Mouse (Mus musculus) stomach, embryonic 15.5 days (tissue): ENCODE data around the gene Heatr9. TPM values are rescaled to one million over a fixed set of nuclear protein-coding genes. Genes with fewer than 3 reads are reported as not detected.
"Not testable (repeated sequence)": the region's sequence is repeated elsewhere in the genome, so short reads cannot be mapped to it uniquely, and the experiment has no call there.

Experiments
- ATAC-seq: fragments of 200-750 bp; cut with Nextera tagmentation; 2 replicates; pipeline ENCODE4 v1.8.0; 2017; ENCODE audit warnings: low read depth, moderate number of reproducible peaks, moderate TSS enrichment; ENCODE audit not compliant: insufficient read depth, low FRiP score
- H3K27ac ChIP-seq: fragments of 300-500 bp; sonication (generic); 2 replicates; pipeline ENCODE4 v1.5.1; 2015; ENCODE audit warnings: mild to moderate bottlenecking, inconsistent platforms
- H3K27me3 ChIP-seq: fragments of 300-500 bp; sonication (generic); replicated peaks from 2 replicates; pipeline ENCODE4 v1.6.1; 2015; ENCODE audit warnings: inconsistent platforms
- H3K36me3 ChIP-seq: fragments of 300-500 bp; sonication (generic); 2 replicates; pipeline ENCODE4 v1.6.1; 2015; ENCODE audit warnings: inconsistent platforms
- H3K4me1 ChIP-seq: fragments of 300-500 bp; sonication (generic); 2 replicates; pipeline ENCODE4 v1.6.1; 2015; ENCODE audit warnings: inconsistent platforms
- H3K4me2 ChIP-seq: fragments of 300-500 bp; sonication (generic); 2 replicates; pipeline ENCODE4 v1.6.1; 2015; ENCODE audit warnings: mild to moderate bottlenecking, inconsistent platforms
- H3K4me3 ChIP-seq: fragments of 300-500 bp; sonication (generic); replicated peaks from 2 replicates; pipeline ENCODE4 v1.5.1; 2015; ENCODE audit warnings: inconsistent platforms
- H3K9ac ChIP-seq: fragments of 300-500 bp; sonication (generic); 2 replicates; pipeline ENCODE4 v1.6.1; 2015; ENCODE audit warnings: inconsistent platforms
- H3K9me3 ChIP-seq: fragments of 300-500 bp; sonication (generic); 2 replicates; pipeline ENCODE4 v1.6.1; 2016; ENCODE audit warnings: inconsistent platforms
- WGBS: fragments of 180-500 bp; shearing (Covaris S2); methylation state at CpG from one replicate; pipeline ENCODE4 v1.1.7; 2015; 5-methylcytosine and 5-hydroxymethylcytosine counted together
- polyA plus RNA-seq: library from polyadenylated mRNA; unstranded; fragments of >200 nt; fragmentation: Nextera tagmentation; extraction: Ambion mirVana; gene quantifications from 2 replicates; pipeline ENCODE4 v1.2.1, GENCODE M21; 2015

Gene Heatr9
- polyA plus RNA-seq, 1 experiment from 2014 or later = not detected

- H3K27ac ChIP-seq = no peak overlapping the region
- no peak for ATAC-seq
- H3K36me3 ChIP-seq = no peaks in the 10 kb centered on the region
- no peaks in the 10 kb centered on the region for H3K9me3 ChIP-seq
- no peak overlapping the region for H3K4me2 ChIP-seq
- H3K27me3 ChIP-seq = no peaks in the 10 kb centered on the region
- H3K4me1 ChIP-seq = no peaks in the 10 kb centered on the region
- H3K4me3 ChIP-seq = no peak overlapping the region
- WGBS = 65% methylated on average over 5 of the region's 5 CpGs
- no peak overlapping the region for H3K9ac ChIP-seq
Observed at GRCm38 (mm10) chr11:83551668-83552067, 29.7 kb upstream of the Heatr9 start.

DNA sequence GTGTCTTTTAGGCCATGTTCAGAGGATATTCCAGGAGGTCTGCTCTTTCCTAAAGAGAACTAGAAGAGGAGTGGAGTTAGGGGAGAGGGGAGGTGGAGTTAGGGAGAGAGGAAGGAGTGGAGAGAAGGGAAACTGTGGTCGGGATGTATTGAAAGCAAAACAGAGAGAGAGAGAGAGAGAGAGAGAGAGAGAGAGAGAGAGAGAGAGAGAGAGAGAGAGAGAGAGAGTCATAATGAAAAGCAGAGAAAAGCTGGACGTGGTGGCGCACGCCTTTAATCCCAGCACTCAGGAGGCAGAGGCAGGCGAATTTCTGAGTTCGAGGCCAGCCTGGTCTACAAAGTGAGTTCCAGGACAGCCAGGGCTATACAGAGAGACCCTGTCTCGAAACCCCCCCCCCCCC lies 29.1 kb upstream of the Heatr9 start:
- H3K9ac ChIP-seq, H3K4me1 ChIP-seq, H3K9me3 ChIP-seq, ATAC-seq, H3K4me2 ChIP-seq, H3K27me3 ChIP-seq, H3K4me3 ChIP-seq, H3K27ac ChIP-seq, H3K36me3 ChIP-seq: not testable (repeated sequence)
- WGBS = 85% methylated on average over 7 of the region's 7 CpGs

- Histone ChIP-seq H3K4me3 (no peak overlapping the region), H3K4me2 (no peak overlapping the region), H3K4me1 (no peaks in the 10 kb centered on the region), H3K9ac (no peak overlapping the region), H3K27me3 (no peaks in the 10 kb centered on the region), H3K36me3 (no peaks in the 10 kb centered on the region), H3K9me3 (no peaks in the 10 kb centered on the region), H3K27ac (no peak overlapping the region)
- 83% methylated on average over 5 of the region's 5 CpGs for WGBS
- ATAC-seq = no peak
Observed at GRCm38 (mm10) chr11:83550186-83550632, 28.2 kb upstream of the Heatr9 start.

- Histone ChIP-seq H3K4me1 (no peaks in the 10 kb centered on the region), H3K9me3 (no peaks in the 10 kb centered on the region), H3K9ac (no peak overlapping the region), H3K27ac (no peak overlapping the region), H3K27me3 (no peaks in the 10 kb centered on the region), H3K4me3 (no peak overlapping the region), H3K4me2 (no peak overlapping the region), H3K36me3 (no peaks in the 10 kb centered on the region)
- 43% methylated on average over 3 of the region's 3 CpGs for WGBS
- ATAC-seq = peak; percentile 60
Observed at GRCm38 (mm10) chr11:83544214-83544613, 22.2 kb upstream of the Heatr9 start.

GRCm38 (mm10) chr11:83541415-83541814 lies 19.4 kb upstream of the Heatr9 start:
- no peaks in the 10 kb centered on the region for H3K36me3 ChIP-seq
- H3K9me3 ChIP-seq = no peaks in the 10 kb centered on the region
- H3K27ac ChIP-seq = no peak overlapping the region
- no peaks in the 10 kb centered on the region for H3K27me3 ChIP-seq
- H3K4me2 ChIP-seq = no peak overlapping the region
- no peak for ATAC-seq
- no peak overlapping the region for H3K4me3 ChIP-seq
- WGBS = 85% methylated on average over 3 of the region's 3 CpGs
- no peaks in the 10 kb centered on the region for H3K4me1 ChIP-seq
- H3K9ac ChIP-seq = no peak overlapping the region

DNA sequence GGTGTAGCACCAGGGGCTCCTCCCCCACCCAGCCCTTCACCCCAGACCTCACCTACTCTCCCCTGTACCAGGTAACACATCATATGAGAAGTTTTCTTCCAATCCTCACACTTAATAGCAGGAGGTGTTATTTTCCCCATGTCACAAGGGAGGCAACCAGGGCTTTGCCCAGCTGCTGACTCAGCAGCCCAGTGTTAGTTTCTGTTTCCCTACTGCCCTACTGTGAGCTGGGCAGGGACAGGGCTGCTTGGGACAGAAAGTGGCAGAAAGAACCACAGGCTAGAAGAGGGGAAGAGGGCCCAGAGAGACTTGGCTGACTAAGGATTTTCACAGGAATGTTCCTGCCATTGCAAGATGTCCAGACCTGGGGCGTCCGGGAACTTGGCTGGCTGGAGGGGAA lies 19.0 kb upstream of the Heatr9 start:
- ATAC-seq = no peak
- no peaks in the 10 kb centered on the region for H3K36me3 ChIP-seq
- WGBS = 90% methylated on average over 2 of the region's 2 CpGs

GRCm38 (mm10) chr11:83538705-83539314 lies 16.8 kb upstream of the Heatr9 start:
- Histone ChIP-seq H3K4me1 (peaks cover 5% of the 10 kb centered on the region), H3K9me3 (no peaks in the 10 kb centered on the region), H3K27me3 (no peaks in the 10 kb centered on the region), H3K4me3 (no peak overlapping the region), H3K9ac (no peak overlapping the region), H3K36me3 (no peaks in the 10 kb centered on the region), H3K27ac (no peak overlapping the region), H3K4me2 (no peak overlapping the region)
- no peak for ATAC-seq
- WGBS = 61% methylated on average over 3 of the region's 3 CpGs

More for the DNA sequence above, 19.0 kb upstream of the Heatr9 start:
- Histone ChIP-seq H3K4me1 (no peaks in the 10 kb centered on the region), H3K9ac (no peak overlapping the region), H3K4me3 (no peak overlapping the region), H3K9me3 (no peaks in the 10 kb centered on the region), H3K27ac (no peak overlapping the region), H3K27me3 (no peaks in the 10 kb centered on the region), H3K4me2 (no peak overlapping the region)

DNA sequence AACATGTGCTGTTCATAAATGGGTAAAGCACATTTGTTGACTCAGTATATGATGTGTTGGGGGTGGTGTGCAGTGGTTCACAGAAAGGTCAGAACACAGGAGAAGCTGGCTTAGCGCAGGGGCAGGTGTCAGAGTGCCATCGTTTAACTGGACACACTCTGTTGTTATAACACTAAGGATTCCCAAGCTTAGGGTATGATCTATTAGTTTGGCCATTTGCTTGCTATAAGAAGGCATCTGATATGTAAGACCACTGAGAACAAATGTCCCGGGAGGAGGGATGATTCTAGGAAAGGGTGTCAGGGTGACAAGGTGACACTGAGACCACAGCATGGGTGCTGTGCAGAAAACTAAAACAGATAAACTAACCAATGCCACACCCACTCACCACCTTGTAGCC lies 14.9 kb upstream of the Heatr9 start:
- Histone ChIP-seq H3K27me3 (no peaks in the 10 kb centered on the region), H3K4me1 (peaks cover 5% of the 10 kb centered on the region), H3K4me2 (no peak overlapping the region), H3K9ac (no peak overlapping the region), H3K27ac (no peak overlapping the region), H3K9me3 (no peaks in the 10 kb centered on the region), H3K36me3 (no peaks in the 10 kb centered on the region), H3K4me3 (no peak overlapping the region)
- 47% methylated on average over 3 of the region's 3 CpGs for WGBS
- ATAC-seq = no peak

DNA sequence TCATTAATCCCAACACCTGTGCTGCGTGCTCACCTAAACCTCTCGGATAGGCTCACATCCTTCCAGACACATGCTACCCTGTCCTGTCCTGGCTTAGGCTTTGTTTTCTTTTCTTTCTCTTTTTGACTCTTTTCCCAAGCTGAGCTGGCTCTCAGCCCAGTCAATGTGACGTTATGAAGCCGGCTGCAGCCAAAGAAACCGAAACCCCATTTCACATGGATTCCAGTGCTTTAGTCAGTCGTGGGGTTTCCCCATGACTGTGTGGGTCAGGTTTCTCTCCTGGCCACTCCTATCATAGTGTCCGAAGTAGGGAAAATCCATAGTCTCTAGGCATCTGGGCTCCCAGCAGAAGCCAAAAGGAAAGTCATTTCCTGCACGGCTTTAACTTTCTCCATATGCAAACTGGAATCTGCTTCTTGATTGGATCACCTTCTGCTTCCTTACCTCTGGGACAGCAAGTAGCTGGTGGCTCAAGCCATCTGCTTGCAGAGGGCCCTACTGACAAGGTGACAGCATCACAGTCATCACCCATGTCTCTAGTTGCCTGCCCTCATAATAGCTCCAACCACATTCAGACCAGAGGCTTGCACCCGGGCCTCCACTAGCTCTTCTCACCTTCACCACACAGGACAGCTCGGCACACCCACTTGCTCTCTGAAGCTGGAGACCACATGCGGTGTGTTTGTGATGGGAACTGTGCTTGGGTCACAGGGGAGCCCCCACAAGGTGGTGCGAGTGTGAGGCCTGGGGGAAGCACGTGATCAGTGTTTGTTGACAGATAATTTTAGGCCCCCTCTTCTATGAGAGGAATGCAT lies 12.8 kb upstream of the Heatr9 start:
- ATAC-seq = peak; percentile 78; the same call in 1 of the 2 replicates
- Histone ChIP-seq H3K27ac (peak overlapping the region; percentile 45; the same call in 1 of the 2 replicates), H3K36me3 (no peaks in the 10 kb centered on the region), H3K27me3 (no peaks in the 10 kb centered on the region), H3K4me3 (0 out of 2 replicates have a peak overlapping the region, but pooled peaks have one; percentile 6), H3K4me2 (peak overlapping the region; percentile 37), H3K4me1 (peaks cover 5% of the 10 kb centered on the region), H3K9me3 (no peaks in the 10 kb centered on the region), H3K9ac (no peak overlapping the region)
- 29% methylated on average over 13 of the region's 13 CpGs for WGBS

DNA sequence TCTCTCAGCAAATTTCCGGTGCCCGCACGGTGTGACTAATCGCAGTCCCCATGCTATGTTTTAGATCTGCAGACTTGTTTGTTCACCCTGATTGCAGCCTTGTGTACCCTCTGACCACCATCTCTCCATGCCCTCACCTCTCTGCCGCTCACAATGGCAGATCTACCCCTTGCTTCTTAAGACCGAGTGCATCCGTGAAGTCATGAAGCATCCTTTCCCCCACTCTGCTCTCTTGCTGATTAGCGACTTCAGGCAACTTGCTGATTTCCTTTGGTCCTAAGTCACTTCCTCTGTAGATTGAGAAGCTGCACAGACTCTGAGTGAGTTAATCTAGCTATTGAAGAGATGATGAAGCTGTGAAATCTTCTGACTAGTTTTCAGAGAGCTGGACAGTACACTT lies 12.2 kb upstream of the Heatr9 start:
- Histone ChIP-seq H3K27me3 (no peaks in the 10 kb centered on the region), H3K4me2 (peak overlapping the region; percentile 37), H3K4me1 (peaks cover 5% of the 10 kb centered on the region), H3K9me3 (no peaks in the 10 kb centered on the region), H3K36me3 (no peaks in the 10 kb centered on the region), H3K4me3 (0 out of 2 replicates have a peak overlapping the region, but pooled peaks have one; percentile 6), H3K9ac (no peak overlapping the region), H3K27ac (peak overlapping the region; percentile 35; the same call in 1 of the 2 replicates)
- ATAC-seq = no peak
- 75% methylated on average over 8 of the region's 8 CpGs for WGBS

GRCm38 (mm10) chr11:83533192-83533591 lies 11.2 kb upstream of the Heatr9 start:
- no peak overlapping the region for H3K27ac ChIP-seq
- WGBS = 86% methylated on average over 1 of the region's 1 CpGs
- ATAC-seq = no peak
- H3K27me3 ChIP-seq = no peaks in the 10 kb centered on the region
- no peak overlapping the region for H3K4me2 ChIP-seq
- peaks cover 5% of the 10 kb centered on the region for H3K4me1 ChIP-seq
- no peak overlapping the region for H3K4me3 ChIP-seq
- no peak overlapping the region for H3K9ac ChIP-seq
- no peaks in the 10 kb centered on the region for H3K36me3 ChIP-seq
- no peaks in the 10 kb centered on the region for H3K9me3 ChIP-seq

- Histone ChIP-seq H3K4me1 (peaks cover 5% of the 10 kb centered on the region), H3K4me2 (no peak within 1 kb of the TSS), H3K27ac (no peak within 1 kb of the TSS), H3K36me3 (no peaks in the 10 kb centered on the region), H3K9ac (no peak within 1 kb of the TSS), H3K9me3 (no peaks in the 10 kb centered on the region), H3K27me3 (no peaks in the 10 kb centered on the region), H3K4me3 (no peak within 1 kb of the TSS)
- no peak for ATAC-seq
- 86% methylated on average over 5 of the region's 5 CpGs for WGBS
Observed at GRCm38 (mm10) chr11:83530360-83530759, 8.4 kb upstream of the Heatr9 start, which contains the start of gene Ccl5. Ccl5 (minus strand) TSS chr11:83530518.
